Mouse (Mus musculus) neutrophil, adult 65 days (primary cell): ENCODE results near the gene Cp. TPM values are rescaled to one million over a fixed set of nuclear protein-coding genes. Genes with fewer than 3 reads are reported as not detected.

Source experiments
- total RNA-seq: library from RNA; stranded (reverse); gene quantifications from 2 replicates; pipeline ENCODE4 v1.2.4, GENCODE M21; 2023

Gene Cp
- total RNA-seq: not detected in 2 replicates

DNA sequence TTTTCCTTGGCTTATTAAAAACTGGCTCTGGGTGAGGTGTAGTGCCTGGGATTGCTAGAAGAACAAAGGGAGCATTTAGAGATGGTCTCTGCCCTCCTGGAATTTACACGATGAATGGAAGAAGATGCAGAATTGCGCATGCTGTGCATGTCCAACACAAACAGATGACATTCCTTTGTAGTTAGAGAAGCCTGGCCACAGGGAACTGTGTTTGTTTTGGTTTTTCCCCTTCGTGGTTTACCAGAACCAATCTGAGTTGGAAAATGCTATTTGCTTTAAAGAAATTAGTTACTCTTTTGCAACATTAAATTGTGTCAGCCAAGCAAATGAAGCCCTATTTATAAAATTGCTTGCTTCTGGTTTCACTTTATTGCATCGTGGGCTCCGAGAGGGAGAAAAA is at the start of gene Cp:
Gene Cp (plus strand): TSS at position 170 of the 400 bp plus-strand sequence.

GRCm38 (mm10) chr3:20034719-20035404 is 78.0 kb downstream of the Cp start, which contains the start of gene Hps3:
Gene Hps3, minus strand, starts transcription at chr3:20035315.

DNA sequence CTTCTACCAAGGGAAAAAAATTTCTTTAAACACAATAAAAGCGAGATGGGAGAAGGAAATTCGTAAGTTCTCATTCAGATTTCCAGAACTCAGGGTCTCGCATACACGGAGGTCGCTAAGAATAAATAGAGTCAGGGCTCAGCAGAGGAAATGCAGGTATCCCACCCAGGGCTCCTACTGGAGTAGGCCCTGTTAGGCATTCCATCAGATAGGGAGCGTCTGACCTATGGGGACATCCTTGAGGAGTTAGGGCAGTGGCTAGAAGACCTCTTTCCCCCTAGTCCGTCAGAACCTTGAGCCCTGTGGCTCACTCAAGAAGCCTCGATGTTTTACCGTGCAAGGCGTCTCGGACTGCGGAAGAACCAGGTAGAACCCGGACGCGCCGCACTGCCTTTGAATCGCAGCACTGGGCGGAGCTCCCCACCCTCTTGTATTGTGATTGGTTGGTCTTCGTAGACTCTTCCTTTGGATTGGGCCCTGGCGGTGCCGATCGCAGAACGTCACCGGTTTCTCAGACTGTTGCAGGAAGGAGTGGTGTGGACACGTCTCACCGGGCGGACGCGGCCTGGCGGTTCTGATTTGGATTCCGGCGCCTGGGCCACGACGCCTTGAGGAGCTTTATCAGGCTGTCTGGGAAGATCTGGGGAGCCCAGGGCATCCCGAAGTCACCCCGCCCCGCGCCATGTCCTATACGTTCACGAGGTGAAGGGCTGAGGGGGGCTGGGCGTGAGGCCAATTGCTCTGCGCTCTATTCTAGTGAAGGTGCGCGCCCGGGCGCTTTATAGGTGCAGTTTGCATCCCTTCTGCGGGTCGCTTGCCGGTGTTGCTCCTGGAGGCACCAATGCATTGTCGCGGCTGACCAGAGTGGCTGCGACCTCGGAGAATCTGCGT is 100.7 kb downstream of the Cp start, which contains the start of gene Hltf:
Gene Hltf (plus strand): TSS at position 506 of the 891 bp plus-strand sequence.

Other genes starting within 250 kb of the Cp start
- gene Hps3, start 78.3 kb downstream of the Cp start, total RNA-seq: 53.8 and 67.9 TPM in 2 replicates
- gene Hltf, start 100.8 kb downstream of the Cp start, total RNA-seq: 29.0 and 29.3 TPM in 2 replicates
- 141 and 149 TPM in 2 replicates for gene Gyg, start 198.3 kb downstream of the Cp start, total RNA-seq